31 mouse cellular contexts compared by ENCODE assay signal in the genomic region with DNA sequence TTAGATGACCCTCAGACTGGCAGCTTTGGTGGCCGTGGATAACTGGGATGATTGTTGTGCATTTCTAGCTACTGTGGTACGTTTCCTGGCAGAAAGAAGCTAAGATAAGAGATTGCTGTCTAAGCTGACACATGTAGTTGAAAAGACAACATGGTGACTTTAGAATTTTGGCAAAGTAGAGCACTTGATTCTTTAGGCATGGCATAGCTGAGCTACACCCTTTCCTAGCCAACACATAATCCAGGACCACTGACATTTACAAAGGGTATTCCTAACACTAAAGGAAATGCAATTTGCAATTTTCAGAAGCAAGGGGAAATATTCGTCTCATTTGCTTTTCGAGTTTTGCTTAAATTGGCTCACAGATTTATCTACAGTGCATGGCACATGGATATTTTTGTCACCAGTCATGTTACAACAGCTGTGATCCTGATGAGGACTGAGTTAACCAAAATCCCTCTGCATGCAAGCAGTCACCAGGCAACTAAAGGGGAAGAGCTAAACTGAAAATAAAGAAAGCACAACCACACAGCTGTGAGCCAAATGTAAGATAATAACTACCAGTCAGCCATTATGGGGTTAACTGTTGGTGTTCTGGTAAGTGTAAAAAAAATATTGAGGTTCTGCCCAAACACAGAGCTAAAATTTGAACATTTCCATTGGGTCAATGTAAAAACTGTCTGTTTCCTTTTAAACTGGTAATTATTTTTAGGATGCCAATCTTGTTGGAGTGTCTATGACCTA.
A peak's percentile ranks its signal among the peaks of the same experiment; 100 is the strongest.
DNase-seq lines count a peak whose midpoint lies in the region; ATAC-seq and TF ChIP-seq lines count a peak whose summit lies in the region.
"Had no signal": no experiment of that assay in that cellular context is flagged by ENCODE, and none has a peak within 500 bp of the region (broad histone marks: within the 10 kb centered on the region; RNA-seq: fewer than 3 reads in every experiment).

No protein-coding gene starts in this region.

- H3ac ChIP-seq in myocyte (ENCODE audit: control insufficient read depth, insufficient read length) = no peak overlapping the region

- peak in 1 of 2 experiments; percentile 15 for DNase-seq in layer of hippocampus, adult 2 months (ENCODE audit: low spot score in 2 of 2)
- DNase-seq in layer of hippocampus, adult 9-10 months (ENCODE audit: low spot score) = no peak
- DNase-seq in lung, adult 18-20 months = no peak
- no peak for DNase-seq in left cerebral cortex, postnatal 4 days
- DNase-seq: adrenal gland, postnatal 10 days; cerebellum, adult 2 months; cerebellum, postnatal 14 days; gastrocnemius, postnatal 25 days; heart, adult 11 months; kidney, adult 2 months; kidney, postnatal 36 days; liver; lung, postnatal 10 days; midbrain, embryonic 14.5 days; retina, postnatal 1 day; spleen, adult 18-20 months; thymus, adult 2 months; thymus, postnatal 4 days had no signal

- TF ChIP-seq CTCF in layer of hippocampus, adult 2 months (conservative IDR thresholded peaks at IDR 0.05) = no peak

- H3K79me2 ChIP-seq in myocyte (ENCODE audit: control insufficient read depth, insufficient read depth) = no peaks in the 10 kb centered on the region

- no peak overlapping the region for H3K4me3 ChIP-seq in forebrain, embryonic 16.5 days (replicated peaks; ENCODE audit: low read length)
- no peak overlapping the region for H3K4me3 ChIP-seq in forebrain, embryonic 13.5 days
- H3K4me3 ChIP-seq in layer of hippocampus, adult 2 months = no peak overlapping the region
- H3K4me3 ChIP-seq in lung, embryonic 16.5 days (ENCODE audit: low read length) = no peak overlapping the region
- H3K4me3 ChIP-seq in myocyte = no peak overlapping the region
- H3K4me3 ChIP-seq: embryonic facial prominence, embryonic 12.5 days; forebrain, embryonic 12.5 days; heart, embryonic 10.5 days; heart, embryonic 15.5 days; intestine, embryonic 15.5 days; neural tube, embryonic 15.5 days had no signal

- no peak overlapping the region for H3K27ac ChIP-seq in forebrain, embryonic 16.5 days (ENCODE audit: low read length)
- H3K27ac ChIP-seq in forebrain, embryonic 13.5 days = no peak overlapping the region
- peak overlapping the region; percentile 61 for H3K27ac ChIP-seq in layer of hippocampus, adult 2 months
- peak overlapping the region; percentile 78 for H3K27ac ChIP-seq in lung, embryonic 16.5 days (ENCODE audit: low read length)
- H3K27ac ChIP-seq: embryonic facial prominence, embryonic 12.5 days; forebrain, embryonic 12.5 days; heart, embryonic 10.5 days; heart, embryonic 15.5 days; intestine, embryonic 15.5 days; liver, embryonic 14.5 days; neural tube, embryonic 15.5 days had no signal

- no peak overlapping the region for H3K9ac ChIP-seq in forebrain, embryonic 16.5 days (replicated peaks; ENCODE audit: low read depth, low read length)
- H3K9ac ChIP-seq in forebrain, embryonic 13.5 days = no peak overlapping the region
- no peak overlapping the region for H3K9ac ChIP-seq in lung, embryonic 16.5 days (ENCODE audit: low read length)
- H3K9ac ChIP-seq: embryonic facial prominence, embryonic 12.5 days; forebrain, embryonic 12.5 days; heart, embryonic 15.5 days; intestine, embryonic 15.5 days; liver, embryonic 14.5 days; neural tube, embryonic 15.5 days had no signal

- no peaks in the 10 kb centered on the region for H3K27me3 ChIP-seq in forebrain, embryonic 16.5 days (replicated peaks; ENCODE audit: control insufficient read depth, insufficient read depth, low read length)
- H3K27me3 ChIP-seq in forebrain, embryonic 13.5 days = no peaks in the 10 kb centered on the region
- no peaks in the 10 kb centered on the region for H3K27me3 ChIP-seq in lung, embryonic 16.5 days (ENCODE audit: control insufficient read depth, insufficient read depth, low read depth, low read length)
- H3K27me3 ChIP-seq in myocyte (ENCODE audit: control insufficient read depth, insufficient read depth, insufficient read length) = no peaks in the 10 kb centered on the region
- H3K27me3 ChIP-seq: embryonic facial prominence, embryonic 12.5 days; forebrain, embryonic 12.5 days; heart, embryonic 15.5 days; intestine, embryonic 15.5 days; neural tube, embryonic 15.5 days had no signal

- peak; percentile 65 for ATAC-seq in forebrain, embryonic 16.5 days
- ATAC-seq in forebrain, embryonic 13.5 days = no peak; the same call in 1 of the 2 replicates
- peak; percentile 66 for ATAC-seq in lung, embryonic 16.5 days (ENCODE audit: low read depth)
- ATAC-seq: hindbrain, embryonic 16.5 days; intestine, embryonic 15.5 days; Patski had no signal

- H3K4me2 ChIP-seq in forebrain, embryonic 16.5 days (ENCODE audit: low read length) = no peak overlapping the region
- H3K4me2 ChIP-seq in forebrain, embryonic 13.5 days = no peak overlapping the region
- H3K4me2 ChIP-seq in lung, embryonic 16.5 days (ENCODE audit: low read depth, low read length) = no peak overlapping the region
- H3K4me2 ChIP-seq in myocyte (ENCODE audit: low read depth) = peak overlapping the region; percentile 3
- H3K4me2 ChIP-seq: embryonic facial prominence, embryonic 12.5 days; forebrain, embryonic 12.5 days; heart, embryonic 15.5 days; intestine, embryonic 15.5 days; neural tube, embryonic 15.5 days had no signal

- H3K36me3 ChIP-seq in forebrain, embryonic 16.5 days (ENCODE audit: control insufficient read depth, insufficient read depth) = no peaks in the 10 kb centered on the region
- H3K36me3 ChIP-seq in forebrain, embryonic 13.5 days (ENCODE audit: poor library complexity, severe bottlenecking) = no peaks in the 10 kb centered on the region
- H3K36me3 ChIP-seq in lung, embryonic 16.5 days (ENCODE audit: control insufficient read depth, insufficient read depth, low read length) = no peaks in the 10 kb centered on the region
- H3K36me3 ChIP-seq in myocyte (ENCODE audit: control insufficient read depth, insufficient read depth) = no peaks in the 10 kb centered on the region
- H3K36me3 ChIP-seq: embryonic facial prominence, embryonic 12.5 days; forebrain, embryonic 12.5 days; heart, embryonic 10.5 days; heart, embryonic 15.5 days; intestine, embryonic 15.5 days; neural tube, embryonic 15.5 days had no signal

- H3K4me1 ChIP-seq in forebrain, embryonic 16.5 days (replicated peaks; ENCODE audit: control insufficient read depth, insufficient read depth, low read length) = peaks cover 3% of the 10 kb centered on the region; the same call in 1 of the 2 replicates
- H3K4me1 ChIP-seq in forebrain, embryonic 13.5 days = no peaks in the 10 kb centered on the region
- peaks cover 8% of the 10 kb centered on the region for H3K4me1 ChIP-seq in lung, embryonic 16.5 days (replicated peaks; ENCODE audit: control insufficient read depth, insufficient read depth, low read length)
- H3K4me1 ChIP-seq: embryonic facial prominence, embryonic 12.5 days; forebrain, embryonic 12.5 days; heart, embryonic 10.5 days; heart, embryonic 15.5 days; intestine, embryonic 15.5 days; neural tube, embryonic 15.5 days had no signal

- no peaks in the 10 kb centered on the region for H3K9me3 ChIP-seq in forebrain, embryonic 16.5 days (ENCODE audit: control insufficient read depth, low read length)
- H3K9me3 ChIP-seq in forebrain, embryonic 13.5 days (replicated peaks) = no peaks in the 10 kb centered on the region
- H3K9me3 ChIP-seq in lung, embryonic 16.5 days (ENCODE audit: control insufficient read depth, low read length) = no peaks in the 10 kb centered on the region
- H3K9me3 ChIP-seq: embryonic facial prominence, embryonic 12.5 days; forebrain, embryonic 12.5 days; heart, embryonic 10.5 days; heart, embryonic 15.5 days; intestine, embryonic 15.5 days; neural tube, embryonic 15.5 days had no signal

- 66% methylated on average over 4 of the region's 4 CpGs for WGBS in forebrain, embryonic 16.5 days
- WGBS in forebrain, embryonic 13.5 days = 85% methylated on average over 4 of the region's 4 CpGs
- 41% methylated on average over 4 of the region's 4 CpGs for WGBS in lung, embryonic 16.5 days

- TF ChIP-seq POLR2A in myocyte (IDR thresholded peaks at IDR 0.05; ENCODE audit: insufficient read length, low read depth) = no peak

- intact Hi-C loops in left cerebral cortex, postnatal 4 days (cut with DNase I) = no loop called here

TF ChIP-seq in myocyte, 11 proteins besides CTCF, POLR2A, EP300 and RAD21:
- TF ChIP-seq MYOD1 (IDR thresholded peaks at IDR 0.05; ENCODE audit: control insufficient read depth in 1 of 3, insufficient read length in 2 of 3, low read depth in 2 of 3) (peak in 1 of 3 experiments; percentile 25), TCF12 (IDR thresholded peaks at IDR 0.05; ENCODE audit: insufficient read depth, poor library complexity, severe bottlenecking) (no peak), MYOG (IDR thresholded peaks at IDR 0.05; ENCODE audit: control insufficient read depth in 1 of 3, insufficient read depth in 1 of 3, insufficient read length in 2 of 3, low read depth in 2 of 3) (no peak), REST (IDR thresholded peaks at IDR 0.05; ENCODE audit: insufficient read depth, insufficient read length) (no peak), E2F4 (IDR thresholded peaks at IDR 0.05; ENCODE audit: insufficient read depth) (no peak)

Comparison
In these comparisons a context has a peak if more than half of its experiments do, and no peak if none do; other contexts are left out.
1. H3K27ac ChIP-seq: peak in layer of hippocampus, adult 2 months (single experiment) and lung, embryonic 16.5 days (single experiment); none in forebrain, embryonic 16.5 days (single experiment) and forebrain, embryonic 13.5 days (single experiment).